Mouse (Mus musculus) B cell, adult 2 months (primary cell): ENCODE measurements around the gene Cacng5.
A peak's percentile ranks its signal among the peaks of the same experiment; 100 is the strongest.

Experiments
- DNase-seq, 2 experiments: peaks; one replicate each; pipeline ENCODE4 v3.0.0; 2022

Gene Cacng5

DNA sequence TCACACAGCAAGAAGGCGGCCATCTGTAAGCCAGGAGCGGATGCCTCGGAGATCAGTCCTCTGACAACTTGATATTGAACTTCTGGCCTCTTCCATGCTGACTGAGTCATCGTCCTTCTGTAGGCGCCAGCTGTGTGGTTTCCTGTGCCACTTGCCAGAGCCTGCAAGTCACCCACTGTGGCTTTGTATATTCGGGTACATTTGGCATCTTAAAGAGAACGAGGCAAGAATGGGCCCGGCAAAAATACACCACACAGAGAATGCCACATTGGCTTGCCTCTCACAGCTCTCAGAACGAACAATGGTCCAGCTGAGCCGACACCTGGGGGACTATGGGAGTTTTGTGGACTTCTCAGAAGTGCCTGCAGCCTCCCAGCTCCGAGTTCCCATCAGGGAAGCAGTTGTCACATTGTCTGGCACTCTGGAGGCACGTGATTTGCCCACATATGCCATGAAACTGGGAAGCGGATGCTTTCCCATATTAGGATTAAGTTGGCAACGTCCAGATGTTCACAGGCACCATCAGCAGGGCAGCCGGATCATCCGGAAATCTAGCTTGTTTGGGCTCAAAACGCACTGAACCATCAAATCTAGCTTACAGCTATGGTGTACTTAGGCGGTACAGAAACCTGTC lies 38.9 kb downstream of the Cacng5 start:
- no peak for DNase-seq

DNA sequence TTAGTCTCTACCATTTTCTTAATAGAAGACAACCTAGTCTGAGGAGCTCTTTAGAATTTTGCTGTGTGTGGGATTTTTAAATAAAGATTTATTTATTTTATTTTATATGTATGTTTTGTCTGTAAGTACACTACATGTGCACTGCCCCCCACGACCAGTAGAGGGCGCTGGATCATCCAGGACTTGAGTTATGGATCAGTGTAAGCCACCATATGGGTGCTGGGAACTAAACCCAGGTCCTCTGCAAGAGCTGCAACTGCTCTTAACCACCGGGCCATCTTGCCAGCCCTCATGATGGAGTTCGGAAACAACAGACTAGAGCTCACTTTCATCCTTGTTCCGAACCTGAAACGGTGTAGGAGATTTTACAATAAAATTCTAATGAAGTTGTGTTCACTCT lies 42.1 kb downstream of the Cacng5 start:
- DNase-seq = no peak

DNA sequence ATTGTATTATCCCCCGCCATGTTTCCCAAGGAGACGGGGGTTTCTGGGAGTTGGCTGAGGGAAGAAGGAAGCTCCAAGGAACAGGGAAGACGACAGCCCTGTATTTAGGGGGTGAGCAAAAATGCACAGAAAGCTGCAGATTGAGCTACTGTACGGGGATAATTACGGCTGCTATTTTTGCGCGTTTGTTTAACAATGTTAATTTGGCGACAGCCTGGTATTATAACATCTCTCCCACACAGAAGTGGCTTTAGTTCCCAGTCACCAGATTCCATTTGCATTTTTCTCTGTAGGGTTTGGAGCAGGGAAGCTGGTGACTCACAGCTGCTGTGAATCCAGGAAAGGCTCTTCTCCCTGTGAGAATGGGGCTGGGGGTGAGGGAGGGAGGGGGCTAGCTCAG lies 47.3 kb downstream of the Cacng5 start:
- no peak for DNase-seq

DNA sequence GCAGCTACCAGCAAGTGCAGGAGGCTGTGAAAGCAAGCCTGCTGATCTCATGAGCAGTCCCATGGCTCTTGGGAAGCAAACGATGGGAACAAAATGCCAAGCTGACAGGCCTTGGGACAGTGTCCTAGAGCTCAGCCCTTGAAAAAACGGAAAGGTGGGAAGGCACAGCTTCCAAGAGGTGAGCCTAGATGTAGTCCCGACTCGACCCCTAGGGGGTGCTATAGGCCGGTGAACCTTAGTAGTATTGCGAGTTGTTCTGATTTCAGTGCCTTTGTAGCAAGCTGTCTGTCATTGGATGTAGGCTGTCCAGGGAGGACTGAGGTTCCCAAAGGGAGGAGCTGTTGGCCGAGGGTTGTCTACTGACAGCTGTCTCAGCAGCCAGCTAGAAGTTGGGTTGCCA lies 49.7 kb downstream of the Cacng5 start:
- DNase-seq = peak; percentile 73

DNA sequence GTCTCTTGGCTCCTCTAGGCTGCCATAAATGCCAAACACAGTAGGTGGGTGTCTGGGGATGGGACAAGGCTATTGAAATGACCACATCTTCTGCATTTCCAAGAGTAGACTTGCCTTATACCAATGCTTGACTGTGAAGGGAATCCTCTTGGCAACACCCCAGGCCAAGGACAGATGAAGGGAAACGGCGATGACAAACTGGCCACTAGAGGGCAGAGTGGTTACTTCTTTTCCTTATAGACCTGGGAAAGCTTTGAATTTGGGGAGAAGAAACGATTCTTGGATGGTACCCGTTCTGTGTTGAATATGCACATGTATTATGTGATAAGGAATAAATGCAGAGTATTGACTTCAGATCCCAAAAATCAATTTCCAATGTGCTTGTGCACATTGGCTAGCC lies 50.8 kb downstream of the Cacng5 start:
- peak; percentile 48 to 49 for DNase-seq

DNA sequence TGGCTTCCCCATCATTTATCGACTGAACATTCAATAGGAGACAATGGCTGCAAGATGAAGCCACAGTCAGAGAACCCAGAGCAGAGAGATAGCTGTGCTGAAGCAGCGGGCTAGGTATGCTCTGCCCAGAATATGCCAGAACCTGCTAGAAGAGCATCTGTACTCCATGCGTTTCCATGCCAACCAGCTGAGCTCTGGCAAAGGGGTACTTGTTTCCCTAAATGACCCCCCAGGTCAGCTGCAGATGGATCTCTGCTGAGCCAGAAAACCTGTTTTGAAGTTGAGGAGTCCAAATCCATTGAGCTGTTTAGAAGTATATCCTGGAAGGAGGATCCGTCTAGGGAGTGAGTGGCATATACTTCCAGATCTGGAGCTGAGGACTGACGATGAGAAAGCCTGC lies 53.1 kb downstream of the Cacng5 start:
- DNase-seq = no peak

DNA sequence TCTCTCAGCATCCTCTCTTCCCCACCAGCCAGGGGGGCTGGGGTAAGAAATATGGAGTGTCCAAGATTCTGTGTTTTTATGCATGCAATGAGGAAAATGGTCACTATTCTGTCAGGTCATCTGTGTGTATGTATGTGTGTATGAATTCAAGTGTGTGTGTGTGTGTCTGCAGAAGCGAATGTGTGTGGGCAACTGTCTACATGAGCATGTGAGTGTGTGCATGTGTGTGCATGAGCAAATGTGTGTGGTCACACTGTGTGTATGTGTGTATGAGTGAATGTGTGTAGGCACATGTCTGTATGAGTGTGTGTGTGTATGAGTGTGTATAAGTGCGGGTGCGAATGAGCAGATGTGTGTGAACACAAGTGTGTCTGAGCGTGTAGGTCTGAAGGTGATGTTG lies 55.0 kb downstream of the Cacng5 start:
- no peak for DNase-seq

DNA sequence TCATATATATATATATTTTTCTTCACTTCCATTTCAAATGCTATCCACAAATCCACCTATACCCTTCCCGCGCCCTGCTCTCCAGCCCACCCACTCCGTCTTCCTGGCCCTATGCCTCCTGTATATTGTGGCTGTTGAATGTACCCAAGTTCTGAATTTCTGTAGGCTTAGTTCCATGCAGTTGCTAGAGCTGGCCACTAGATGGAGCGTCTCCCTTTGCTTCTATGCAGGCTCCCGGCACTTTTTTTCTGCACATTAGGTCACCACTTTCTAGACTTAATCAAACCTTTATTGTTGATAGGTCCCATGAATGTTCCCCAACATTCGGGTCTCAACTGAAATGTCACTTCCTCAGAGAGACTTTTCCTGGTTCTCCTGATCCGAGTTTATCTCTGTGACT lies 55.6 kb downstream of the Cacng5 start:
- peak; percentile 26 to 36 for DNase-seq

DNA sequence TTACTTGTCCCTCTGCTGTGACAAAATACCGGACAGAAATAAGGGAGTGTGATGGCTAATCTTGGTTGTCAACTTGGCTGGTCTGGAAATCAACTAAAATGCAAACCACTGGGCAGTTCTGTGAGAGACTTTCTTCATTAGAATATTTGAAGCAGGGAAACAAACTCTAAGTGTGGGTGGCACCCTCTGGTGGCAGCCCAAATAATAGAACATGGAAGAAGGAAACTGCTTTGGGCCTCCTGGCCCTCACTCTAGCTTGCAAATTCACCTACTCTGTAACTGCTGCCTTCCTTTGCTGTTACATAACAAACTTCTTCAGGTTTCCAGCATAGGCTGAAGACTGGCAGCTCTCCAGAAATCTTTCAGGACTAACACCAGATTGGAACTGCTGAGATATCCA lies 61.8 kb downstream of the Cacng5 start:
- DNase-seq = peak; percentile 35 to 38

DNA sequence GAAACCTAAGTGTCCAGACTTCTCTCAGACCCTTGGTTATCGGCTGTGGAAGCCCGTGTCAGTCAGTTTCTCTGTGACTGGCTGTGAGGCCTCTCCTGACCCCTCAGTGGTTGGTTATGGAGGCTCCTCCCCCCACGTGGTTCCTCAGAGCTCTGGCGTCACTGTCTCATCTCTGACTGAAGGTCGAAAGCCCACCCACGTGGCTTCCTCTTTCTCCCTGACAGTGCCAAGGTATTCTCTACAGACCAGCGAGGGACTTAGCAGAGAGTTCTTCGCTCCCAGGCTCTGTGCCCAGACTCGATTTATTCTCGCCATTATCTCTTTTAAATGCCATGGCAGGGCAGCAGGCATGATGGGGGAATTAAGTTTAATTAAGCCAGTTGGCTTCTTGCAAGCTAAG lies 65.2 kb downstream of the Cacng5 start:
- DNase-seq = peak; percentile 7 to 17

DNA sequence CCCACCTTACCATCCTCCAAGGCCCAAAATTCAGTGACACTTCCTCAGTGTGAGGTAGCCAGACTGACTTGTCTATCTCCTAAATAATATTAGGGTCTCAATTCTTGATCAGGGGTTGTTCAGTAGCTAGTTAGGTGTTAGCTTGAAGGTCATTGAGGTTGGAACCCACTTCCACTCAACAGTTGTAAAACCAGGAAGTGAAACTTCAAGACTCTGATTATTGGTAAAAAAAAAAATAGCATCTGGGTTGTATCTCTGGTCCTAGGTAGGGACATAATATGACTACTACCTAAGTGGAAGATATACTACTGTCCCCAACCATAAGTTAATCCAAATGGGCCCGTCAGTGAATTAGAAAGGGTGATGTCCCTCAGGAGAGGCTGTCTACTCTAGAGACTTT lies 70.7 kb downstream of the Cacng5 start:
- DNase-seq = no peak

DNA sequence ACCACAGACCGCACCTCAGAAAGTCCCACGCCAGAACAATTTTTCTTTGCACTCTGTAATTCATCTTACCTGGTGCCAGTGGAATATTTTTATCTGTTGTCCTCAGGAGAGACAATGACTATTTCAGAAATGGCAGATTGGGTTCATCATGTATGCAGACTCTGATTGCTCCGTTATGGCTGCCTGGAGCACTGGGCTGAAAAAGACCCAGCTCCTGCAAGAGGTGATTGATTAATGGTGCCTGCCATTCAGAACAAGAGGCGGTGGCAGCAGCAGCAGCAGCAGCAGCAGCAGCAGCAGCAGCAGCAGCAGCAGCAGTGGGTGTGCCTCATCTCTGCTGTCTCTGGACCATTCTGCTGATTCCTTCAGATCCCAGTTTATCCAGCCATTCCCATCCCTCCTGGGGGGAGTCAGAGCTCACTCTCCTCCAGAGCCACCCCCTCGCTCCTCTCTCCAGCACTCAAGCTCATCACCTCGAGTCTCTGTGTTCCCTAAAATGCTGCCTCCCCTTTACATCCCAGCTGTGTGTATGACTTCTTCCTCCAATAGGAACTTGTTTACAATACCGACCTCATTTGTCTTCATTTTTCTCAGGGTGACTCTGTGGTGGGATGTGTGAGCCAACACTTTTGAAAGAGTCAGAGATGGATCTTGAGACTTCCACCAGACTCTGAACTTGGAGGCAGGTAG lies 81.4 kb downstream of the Cacng5 start:
- no peak for DNase-seq
